Comparison of ENCODE assay signal across 17 mouse cellular contexts in the genomic region with DNA sequence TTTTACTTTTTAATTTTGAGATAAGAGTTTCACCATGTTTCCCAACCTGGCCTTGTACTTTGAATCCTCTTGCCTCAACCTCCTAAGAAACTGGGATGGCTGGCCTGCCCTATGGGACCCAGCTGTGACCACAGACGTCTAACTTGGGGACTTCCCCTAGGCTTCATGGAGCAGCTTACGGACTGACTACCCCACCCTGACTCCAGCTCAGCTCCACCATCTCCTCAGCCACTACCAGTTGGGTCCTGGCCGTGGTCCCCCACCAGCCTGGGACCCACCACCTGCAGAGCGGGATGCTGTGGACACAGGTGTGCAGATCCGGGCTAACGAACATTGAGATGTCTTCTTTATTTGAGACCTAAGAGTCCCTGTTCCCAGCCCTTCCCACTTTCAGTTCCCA. TPM values are rescaled to one million over a fixed set of nuclear protein-coding genes. Genes with fewer than 3 reads are reported as not detected.
DNase-seq lines count a peak whose midpoint lies in the region; ATAC-seq lines count a peak whose summit lies in the region.
"Had no signal": no experiment of that assay in that cellular context is flagged by ENCODE, and none has a peak within 500 bp of the region (broad histone marks: within the 10 kb centered on the region; RNA-seq: fewer than 3 reads in every experiment).

No protein-coding gene starts in this region.

- ATAC-seq in intestine, embryonic 14.5 days (replicated peaks; ENCODE audit: low FRiP score, low TSS enrichment, low read depth), result no peak
- no peak for ATAC-seq in intestine, embryonic 16.5 days
- ATAC-seq in limb, embryonic 13.5 days (ENCODE audit: low FRiP score, low read depth), result no peak
- ATAC-seq: activated CD4-positive, CD25-positive, alpha-beta regulatory T cell, adult 4 months; intestine, postnatal 0 days; liver, embryonic 12.5 days had no signal

- H3K4me2 ChIP-seq in intestine, embryonic 14.5 days (ENCODE audit: low read length), result peak overlapping the region; percentile 58
- H3K4me2 ChIP-seq in intestine, embryonic 16.5 days (ENCODE audit: low read depth, low read length), result no peak overlapping the region
- peak overlapping the region; percentile 62; the same call in 1 of the 2 replicates for H3K4me2 ChIP-seq in limb, embryonic 13.5 days (replicated peaks)

- no peaks in the 10 kb centered on the region for H3K9me3 ChIP-seq in intestine, embryonic 14.5 days (ENCODE audit: control insufficient read depth, low read length)
- no peaks in the 10 kb centered on the region for H3K9me3 ChIP-seq in intestine, embryonic 16.5 days (ENCODE audit: control insufficient read depth, low read length)
- peaks cover 7% of the 10 kb centered on the region; the same call in 1 of the 2 replicates for H3K9me3 ChIP-seq in embryonic facial prominence, embryonic 10.5 days
- 0 out of 2 replicates have a peak, but pooled peaks cover 12% of the 10 kb centered on the region for H3K9me3 ChIP-seq in limb, embryonic 13.5 days
- H3K9me3 ChIP-seq: liver, embryonic 12.5 days had no signal

- peaks cover 29% of the 10 kb centered on the region for H3K4me1 ChIP-seq in intestine, embryonic 14.5 days (replicated peaks; ENCODE audit: control insufficient read depth, insufficient read depth, low read length)
- peaks cover 28% of the 10 kb centered on the region for H3K4me1 ChIP-seq in intestine, embryonic 16.5 days (ENCODE audit: control insufficient read depth, insufficient read depth, low read length)
- peaks cover 54% of the 10 kb centered on the region for H3K4me1 ChIP-seq in embryonic facial prominence, embryonic 10.5 days
- peaks cover 32% of the 10 kb centered on the region for H3K4me1 ChIP-seq in limb, embryonic 13.5 days

- 94% methylated on average over 6 of the region's 6 CpGs for WGBS in intestine, embryonic 14.5 days
- WGBS in intestine, embryonic 16.5 days, result 90% methylated on average over 6 of the region's 6 CpGs
- WGBS in embryonic facial prominence, embryonic 10.5 days, result 95% methylated on average over 6 of the region's 6 CpGs
- WGBS in limb, embryonic 13.5 days, result 93% methylated on average over 6 of the region's 6 CpGs

- 0 out of 2 replicates have a peak, but pooled peaks cover 2% of the 10 kb centered on the region for H3K27me3 ChIP-seq in intestine, embryonic 14.5 days (replicated peaks; ENCODE audit: control insufficient read depth, insufficient read depth, low read length)
- no peaks in the 10 kb centered on the region for H3K27me3 ChIP-seq in intestine, embryonic 16.5 days (replicated peaks; ENCODE audit: control insufficient read depth, insufficient read depth, low read length)
- peaks cover 38% of the 10 kb centered on the region for H3K27me3 ChIP-seq in embryonic facial prominence, embryonic 10.5 days (replicated peaks; ENCODE audit: low read depth, poor library complexity, severe bottlenecking)
- H3K27me3 ChIP-seq in limb, embryonic 13.5 days, result peaks cover 7% of the 10 kb centered on the region

- no peak overlapping the region for H3K27ac ChIP-seq in intestine, embryonic 14.5 days (ENCODE audit: low read depth)
- no peak overlapping the region for H3K27ac ChIP-seq in intestine, embryonic 16.5 days (ENCODE audit: low read length)
- H3K27ac ChIP-seq in embryonic facial prominence, embryonic 10.5 days (replicated peaks), result no peak overlapping the region
- H3K27ac ChIP-seq in limb, embryonic 13.5 days, result no peak overlapping the region
- H3K27ac ChIP-seq: liver, embryonic 12.5 days had no signal

- H3K4me3 ChIP-seq in intestine, embryonic 14.5 days (ENCODE audit: low read depth, low read length), result no peak overlapping the region
- H3K4me3 ChIP-seq in intestine, embryonic 16.5 days (ENCODE audit: low read length), result no peak overlapping the region
- peak overlapping the region; percentile 49 for H3K4me3 ChIP-seq in embryonic facial prominence, embryonic 10.5 days
- H3K4me3 ChIP-seq in limb, embryonic 13.5 days, result no peak overlapping the region
- H3K4me3 ChIP-seq: megakaryocyte, embryonic 14.5 days had no signal

- no peak overlapping the region for H3K9ac ChIP-seq in intestine, embryonic 14.5 days (ENCODE audit: low read length)
- H3K9ac ChIP-seq in intestine, embryonic 16.5 days (ENCODE audit: low read depth, low read length), result no peak overlapping the region
- no peak overlapping the region for H3K9ac ChIP-seq in limb, embryonic 13.5 days
- H3K9ac ChIP-seq: liver, embryonic 12.5 days had no signal

- peaks cover 6% of the 10 kb centered on the region; the same call in 1 of the 2 replicates for H3K36me3 ChIP-seq in intestine, embryonic 14.5 days (ENCODE audit: control insufficient read depth, insufficient read depth, low read length)
- no peaks in the 10 kb centered on the region; the same call in 1 of the 2 replicates for H3K36me3 ChIP-seq in intestine, embryonic 16.5 days (ENCODE audit: control insufficient read depth, insufficient read depth, low read length)
- peaks cover 14% of the 10 kb centered on the region for H3K36me3 ChIP-seq in embryonic facial prominence, embryonic 10.5 days (replicated peaks)
- peaks cover 17% of the 10 kb centered on the region for H3K36me3 ChIP-seq in limb, embryonic 13.5 days

- peak; percentile 68 for DNase-seq in cerebellum, adult 11-12 months
- no peak for DNase-seq in cerebellum, postnatal 4 days (ENCODE audit: low spot score in 2 of 2)
- no peak for DNase-seq in intestine, embryonic 14.5 days (ENCODE audit: low spot score)
- DNase-seq in embryonic facial prominence, embryonic 10.5 days (ENCODE audit: low spot score), result no peak
- no peak for DNase-seq in adrenal gland, postnatal 25 days
- no peak for DNase-seq in T-cell, adult 2 months (ENCODE audit: low spot score)
- DNase-seq: embryo, embryonic 11 days; layer of hippocampus, adult 9-11 months; thymus, adult 18-20 months had no signal

RNA-seq across cellular contexts. Expression of a gene that starts 2.1 kb away (rescaled TPM):
- 5.1 and 6.8 TPM in 2 replicates for polyA plus RNA-seq in intestine, embryonic 14.5 days (2014; fragmentation: Nextera tagmentation; extraction: Ambion mirVana)
- polyA plus RNA-seq in intestine, embryonic 16.5 days (2015; fragmentation: Nextera tagmentation; extraction: Ambion mirVana), result 5.0 and 6.3 TPM in 2 replicates
- polyA plus RNA-seq in embryonic facial prominence, embryonic 10.5 days (2016; fragmentation: Nextera tagmentation; extraction: Ambion mirVana), result 1.3 and 3.1 TPM in 2 replicates
- polyA plus RNA-seq in limb, embryonic 13.5 days (2015; fragmentation: Nextera tagmentation; extraction: Ambion mirVana), result 11.4 TPM in 2 replicates
- total RNA-seq in adrenal gland, postnatal 25 days (2021), result 3.5 and 4.3 TPM in 2 replicates
- polyA plus RNA-seq: activated CD4-positive, CD25-positive, alpha-beta regulatory T cell, adult 4 months had no signal

RNA-seq across cellular contexts. Expression of a gene that starts 10.4 kb away (rescaled TPM):
- 7.7 and 9.1 TPM in 2 replicates for polyA plus RNA-seq in intestine, embryonic 14.5 days (2014; fragmentation: Nextera tagmentation; extraction: Ambion mirVana)
- polyA plus RNA-seq in intestine, embryonic 16.5 days (2015; fragmentation: Nextera tagmentation; extraction: Ambion mirVana), result 3.4 and 4.4 TPM in 2 replicates
- 6.5 and 6.8 TPM in 2 replicates for polyA plus RNA-seq in embryonic facial prominence, embryonic 10.5 days (2016; fragmentation: Nextera tagmentation; extraction: Ambion mirVana)
- 7.7 and 9.5 TPM in 2 replicates for polyA plus RNA-seq in limb, embryonic 13.5 days (2015; fragmentation: Nextera tagmentation; extraction: Ambion mirVana)
- total RNA-seq in adrenal gland, postnatal 25 days (2021), result 21.3 and 23.3 TPM in 2 replicates

RNA-seq across cellular contexts. Expression of a gene that starts 16.1 kb away (rescaled TPM):
- 0.13 and 0.27 TPM in 2 replicates for polyA plus RNA-seq in intestine, embryonic 14.5 days (2014; fragmentation: Nextera tagmentation; extraction: Ambion mirVana)
- 0.07 and 0.15 TPM in 2 replicates for polyA plus RNA-seq in intestine, embryonic 16.5 days (2015; fragmentation: Nextera tagmentation; extraction: Ambion mirVana)
- polyA plus RNA-seq in embryonic facial prominence, embryonic 10.5 days (2016; fragmentation: Nextera tagmentation; extraction: Ambion mirVana), result 0.07 and 0.10 TPM in 2 replicates
- polyA plus RNA-seq in limb, embryonic 13.5 days (2015; fragmentation: Nextera tagmentation; extraction: Ambion mirVana), result 0.11 TPM in 1 of 2 replicates, not detected in the other
- total RNA-seq in adrenal gland, postnatal 25 days (2021), result 0.36 TPM in 1 of 2 replicates, not detected in the other
- polyA plus RNA-seq: activated CD4-positive, CD25-positive, alpha-beta regulatory T cell, adult 4 months had no signal

RNA-seq across cellular contexts. Expression of a gene that starts 20.6 kb away (rescaled TPM):
- polyA plus RNA-seq in intestine, embryonic 14.5 days (2014; fragmentation: Nextera tagmentation; extraction: Ambion mirVana), result 0.65 and 0.70 TPM in 2 replicates
- 0.48 and 0.61 TPM in 2 replicates for polyA plus RNA-seq in intestine, embryonic 16.5 days (2015; fragmentation: Nextera tagmentation; extraction: Ambion mirVana)
- 0.07 and 0.44 TPM in 2 replicates for polyA plus RNA-seq in embryonic facial prominence, embryonic 10.5 days (2016; fragmentation: Nextera tagmentation; extraction: Ambion mirVana)
- 0.29 and 0.47 TPM in 2 replicates for polyA plus RNA-seq in limb, embryonic 13.5 days (2015; fragmentation: Nextera tagmentation; extraction: Ambion mirVana)
- not detected in 2 replicates for total RNA-seq in adrenal gland, postnatal 25 days (2021)
- polyA plus RNA-seq: activated CD4-positive, CD25-positive, alpha-beta regulatory T cell, adult 4 months; heart, embryonic 11.5 days had no signal

RNA-seq across cellular contexts. Expression of a gene that starts 22.4 kb away (rescaled TPM):
- polyA plus RNA-seq in intestine, embryonic 14.5 days (2014; fragmentation: Nextera tagmentation; extraction: Ambion mirVana), result 0.19 and 0.58 TPM in 2 replicates
- polyA plus RNA-seq in intestine, embryonic 16.5 days (2015; fragmentation: Nextera tagmentation; extraction: Ambion mirVana), result 0.23 TPM in 1 of 2 replicates, not detected in the other
- polyA plus RNA-seq in embryonic facial prominence, embryonic 10.5 days (2016; fragmentation: Nextera tagmentation; extraction: Ambion mirVana), result not detected in 2 replicates
- 0.41 and 0.56 TPM in 2 replicates for polyA plus RNA-seq in limb, embryonic 13.5 days (2015; fragmentation: Nextera tagmentation; extraction: Ambion mirVana)
- total RNA-seq in adrenal gland, postnatal 25 days (2021), result not detected in 2 replicates
- polyA plus RNA-seq: activated CD4-positive, CD25-positive, alpha-beta regulatory T cell, adult 4 months; frontal cortex, adult 2 months; heart, embryonic 11.5 days; intestine, postnatal 0 days; liver, embryonic 12.5 days had no signal
